In the genomic region with DNA sequence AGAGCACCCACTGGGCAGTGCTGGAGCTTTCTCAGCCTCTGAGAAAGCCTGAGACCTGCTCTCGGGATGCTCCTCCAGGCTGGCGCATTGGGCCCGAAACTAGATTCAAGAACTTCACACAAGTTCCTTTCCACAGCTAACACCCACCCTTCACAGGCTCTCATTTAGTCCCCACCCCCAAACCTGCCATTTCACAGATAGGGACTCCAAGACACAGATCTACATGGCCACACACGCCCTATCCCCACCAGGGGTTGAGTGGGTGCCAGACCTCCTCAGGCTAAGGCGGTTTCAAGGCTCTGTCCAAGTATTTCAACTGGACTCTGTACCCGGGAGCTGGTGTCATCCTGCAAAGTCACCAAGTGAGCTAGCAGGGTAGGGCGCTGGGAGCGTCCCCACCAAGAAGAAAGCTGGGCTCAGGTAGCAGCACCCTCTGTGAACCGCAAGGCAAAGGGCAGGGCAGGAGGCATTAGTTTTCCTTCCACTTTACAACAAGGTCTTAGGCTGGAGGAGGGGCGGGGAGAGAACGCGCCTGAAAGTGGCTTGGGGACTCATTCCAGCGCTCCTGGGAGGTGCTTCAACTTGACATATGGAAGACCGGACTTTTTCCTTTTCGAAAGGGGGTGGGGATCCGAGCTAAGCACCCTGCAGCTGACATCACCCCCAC, we compare ENCODE assay signal across 8 mouse cellular contexts. TPM values are rescaled to one million over a fixed set of nuclear protein-coding genes. Genes with fewer than 3 reads are reported as not detected.
DNase-seq lines count a peak whose midpoint lies in the region; ATAC-seq and TF ChIP-seq lines count a peak whose summit lies in the region.

No protein-coding gene starts in this region.

- H3K9me3 ChIP-seq in MEL (replicated peaks; ENCODE audit: insufficient read depth, low read length): no peaks in the 10 kb centered on the region
- H3K9me3 ChIP-seq in forebrain, embryonic 14.5 days (replicated peaks; ENCODE audit: control insufficient read depth, low read length): no peaks in the 10 kb centered on the region
- H3K9me3 ChIP-seq in kidney, embryonic 14.5 days (ENCODE audit: control insufficient read depth, low read length): no peaks in the 10 kb centered on the region

- ATAC-seq in forebrain, embryonic 14.5 days: no peak
- no peak for ATAC-seq in kidney, embryonic 14.5 days (ENCODE audit: low FRiP score, low TSS enrichment)

- TF ChIP-seq RAD21 in MEL (IDR thresholded peaks at IDR 0.05; ENCODE audit: low read depth, low read length): no peak

- DNase-seq in 416B (ENCODE audit: low read depth) (peak; percentile 39), MEL (ENCODE audit: low read depth, low spot score) (peak; percentile 70)
- peak; percentile 16 for DNase-seq in forebrain, embryonic 14.5 days (ENCODE audit: low spot score)
- peak; percentile 58 for DNase-seq in lung, postnatal 10 days
- peak in 1 of 2 experiments; percentile 34 for DNase-seq in spleen, adult 2 months (ENCODE audit: low read depth in 1 of 2, low spot score in 2 of 2)
- no peak for DNase-seq in testis, postnatal 14 days (ENCODE audit: low spot score)
- no peak for DNase-seq in left cerebral cortex, postnatal 36 days (ENCODE audit: low spot score in 2 of 2)

- H3K36me3 ChIP-seq in MEL (ENCODE audit: control insufficient read depth in 1 of 2, insufficient read depth in 2 of 2, low read length in 2 of 2): peaks cover 0 to 6% of the 10 kb centered on the region in 2 experiments; a peak in 1 of 4 replicates
- H3K36me3 ChIP-seq in forebrain, embryonic 14.5 days (ENCODE audit: control insufficient read depth, insufficient read depth, low read length): no peaks in the 10 kb centered on the region
- no peaks in the 10 kb centered on the region for H3K36me3 ChIP-seq in kidney, embryonic 14.5 days (ENCODE audit: control insufficient read depth, insufficient read depth, low read length)
- no peaks in the 10 kb centered on the region for H3K36me3 ChIP-seq in spleen, adult 2 months (ENCODE audit: control insufficient read depth, insufficient read depth, low read length)

- 0 out of 2 replicates have a peak overlapping the region, but pooled peaks have one; percentile 31 for H3K27ac ChIP-seq in MEL (ENCODE audit: control insufficient read depth, low read depth, low read length)
- no peak overlapping the region for H3K27ac ChIP-seq in forebrain, embryonic 14.5 days (ENCODE audit: low read depth, low read length)
- no peak overlapping the region for H3K27ac ChIP-seq in kidney, embryonic 14.5 days (ENCODE audit: low read depth, low read length)
- peak overlapping the region; percentile 59 for H3K27ac ChIP-seq in spleen, adult 2 months (ENCODE audit: insufficient read depth, low read length)

- peaks cover 0 to 18% of the 10 kb centered on the region in 2 experiments; a peak in 2 of 4 replicates for H3K4me1 ChIP-seq in MEL (ENCODE audit: control insufficient read depth in 1 of 2, insufficient read depth in 2 of 2, low read length in 2 of 2)
- H3K4me1 ChIP-seq in forebrain, embryonic 14.5 days (ENCODE audit: control insufficient read depth, insufficient read depth, low read length): peaks cover 10% of the 10 kb centered on the region
- peaks cover 7% of the 10 kb centered on the region for H3K4me1 ChIP-seq in kidney, embryonic 14.5 days (ENCODE audit: control insufficient read depth, insufficient read depth, low read length)
- peaks cover 20% of the 10 kb centered on the region; the same call in 1 of the 2 replicates for H3K4me1 ChIP-seq in spleen, adult 2 months (ENCODE audit: control insufficient read depth, insufficient read depth, insufficient read length)

- no peak for TF ChIP-seq POLR2A in MEL (IDR thresholded peaks at IDR 0.05; ENCODE audit: control insufficient read depth in 1 of 2, insufficient read depth in 1 of 2, low read depth in 1 of 2, low read length in 2 of 2, poor library complexity in 1 of 2)
- TF ChIP-seq POLR2A in spleen, adult 2 months (IDR thresholded peaks at IDR 0.05; ENCODE audit: low read depth, low read length): no peak

- no peak for TF ChIP-seq CTCF in MEL (IDR thresholded peaks at IDR 0.05 in 2 of 3, conservative IDR thresholded peaks at IDR 0.05 in 1 of 3; ENCODE audit: control insufficient read depth in 1 of 3, insufficient read depth in 1 of 3, low read depth in 2 of 3, low read length in 3 of 3, poor library complexity in 1 of 3, severe bottlenecking in 1 of 3)
- TF ChIP-seq CTCF in spleen, adult 2 months (IDR thresholded peaks at IDR 0.05; ENCODE audit: extremely low read depth, insufficient read depth, insufficient read length, insufficient replicate concordance): no peak

- H3K4me3 ChIP-seq in MEL (ENCODE audit: control insufficient read depth in 1 of 2, insufficient read depth in 1 of 2, low read depth in 2 of 2, low read length in 2 of 2): peak overlapping the region; percentile 93 to 94
- H3K4me3 ChIP-seq in forebrain, embryonic 14.5 days (ENCODE audit: low read depth, low read length): peak overlapping the region; percentile 75
- peak overlapping the region; percentile 81 for H3K4me3 ChIP-seq in kidney, embryonic 14.5 days (ENCODE audit: low read length)
- H3K4me3 ChIP-seq in spleen, adult 2 months (ENCODE audit: extremely low read depth, insufficient read depth, insufficient read length): peak overlapping the region; percentile 96

- TF ChIP-seq EP300 in MEL (IDR thresholded peaks at IDR 0.05; ENCODE audit: low read depth in 1 of 2, low read length in 2 of 2): no peak

- H3K4me2 ChIP-seq in forebrain, embryonic 14.5 days (ENCODE audit: low read length): peak overlapping the region; percentile 94
- peak overlapping the region; percentile 97 for H3K4me2 ChIP-seq in kidney, embryonic 14.5 days (replicated peaks; ENCODE audit: low read depth, low read length)

- 18% methylated on average over 16 of the region's 16 CpGs for WGBS in forebrain, embryonic 14.5 days
- WGBS in kidney, embryonic 14.5 days: 21% methylated on average over 16 of the region's 16 CpGs
- WGBS in spleen, adult 2 months: 4% methylated on average over 16 of the region's 16 CpGs

- peaks cover 6% of the 10 kb centered on the region for H3K79me2 ChIP-seq in MEL (ENCODE audit: control insufficient read depth, insufficient read depth, low read length, poor library complexity)

- intact Hi-C loops in left cerebral cortex, postnatal 36 days (cut with DNase I): no loop called here

- H3K9ac ChIP-seq in MEL (ENCODE audit: control insufficient read depth, low read depth, low read length, poor library complexity, severe bottlenecking): peak overlapping the region; percentile 92
- peak overlapping the region; percentile 83 for H3K9ac ChIP-seq in forebrain, embryonic 14.5 days (ENCODE audit: low read length)
- peak overlapping the region; percentile 74; the same call in 1 of the 2 replicates for H3K9ac ChIP-seq in kidney, embryonic 14.5 days (ENCODE audit: low read depth, low read length)

- H3K27me3 ChIP-seq in MEL (ENCODE audit: control insufficient read depth in 1 of 2, insufficient read depth in 2 of 2, low read length in 2 of 2): peaks cover 0 to 2% of the 10 kb centered on the region in 2 experiments; a peak in 1 of 4 replicates
- H3K27me3 ChIP-seq in forebrain, embryonic 14.5 days (replicated peaks; ENCODE audit: control insufficient read depth, insufficient read depth, low read length): 0 out of 2 replicates have a peak, but pooled peaks cover 3% of the 10 kb centered on the region
- H3K27me3 ChIP-seq in kidney, embryonic 14.5 days (ENCODE audit: control insufficient read depth, insufficient read depth, low read length): no peaks in the 10 kb centered on the region
- H3K27me3 ChIP-seq in spleen, adult 2 months (ENCODE audit: control insufficient read depth, insufficient read depth, low read length): no peaks in the 10 kb centered on the region

TF ChIP-seq in MEL, 35 proteins besides CTCF, POLR2A, EP300 and RAD21:
- no peak for TF ChIP-seq SIN3A (IDR thresholded peaks at IDR 0.05; ENCODE audit: low read length)
- TF ChIP-seq MXI1 (IDR thresholded peaks at IDR 0.05; ENCODE audit: low read depth, low read length): 0 out of 2 replicates have a peak, but pooled peaks have one; percentile 7
TF ChIP-seq in MEL: peak in this region for 1.

RNA-seq across cellular contexts. Expression of a gene that starts 1.0 kb away (rescaled TPM):
- total RNA-seq in MEL (2012; rRNA removed): 18.3 and 18.8 TPM in 2 replicates
- 100 to 1,000 TPM in 1 of 2 experiments, 10 to 100 TPM in 1; 67.2 to 211 TPM for polyA plus RNA-seq in MEL (2012; ENCODE audit: insufficient read depth in 1 of 2, insufficient read length in 2 of 2, low read depth in 1 of 2, low replicate concordance in 2 of 2, missing spikeins in 1 of 2)
- polyA plus RNA-seq in forebrain, embryonic 14.5 days (2014; fragmentation: Nextera tagmentation; extraction: Ambion mirVana): 31.2 and 32.4 TPM in 2 replicates
- polyA plus RNA-seq in kidney, embryonic 14.5 days (2014; fragmentation: Nextera tagmentation; extraction: Ambion mirVana): 42.6 and 64.5 TPM in 2 replicates
- 134 and 163 TPM in 2 replicates for polyA plus RNA-seq in spleen, adult 2 months (2012; rRNA removed)
- 10 to 100 TPM; 24.3 to 32.4 TPM for total RNA-seq in left cerebral cortex, postnatal 36 days (2021)

RNA-seq across cellular contexts. Expression of a gene that starts 17.7 kb away (rescaled TPM):
- 10.4 and 13.6 TPM in 2 replicates for total RNA-seq in MEL (2012; rRNA removed)
- 10 to 100 TPM in 1 of 2 experiments, not detected in 1; 21.1 TPM for polyA plus RNA-seq in MEL (2012; ENCODE audit: insufficient read depth in 1 of 2, insufficient read length in 2 of 2, low read depth in 1 of 2, low replicate concordance in 2 of 2, missing spikeins in 1 of 2)
- 7.1 and 10.4 TPM in 2 replicates for polyA plus RNA-seq in forebrain, embryonic 14.5 days (2014; fragmentation: Nextera tagmentation; extraction: Ambion mirVana)
- polyA plus RNA-seq in kidney, embryonic 14.5 days (2014; fragmentation: Nextera tagmentation; extraction: Ambion mirVana): 10.0 and 18.5 TPM in 2 replicates
- polyA plus RNA-seq in spleen, adult 2 months (2012; rRNA removed): 14.1 and 14.5 TPM in 2 replicates
- total RNA-seq in left cerebral cortex, postnatal 36 days (2021): 10 to 100 TPM in 1 of 2 experiments, 1 to 10 TPM in 1; 8.6 to 15.5 TPM

RNA-seq across cellular contexts. Expression of a gene that starts 31.6 kb away (rescaled TPM):
- total RNA-seq in MEL (2012; rRNA removed): not detected in 2 replicates
- polyA plus RNA-seq in MEL (2012; ENCODE audit: insufficient read depth in 1 of 2, insufficient read length in 2 of 2, low read depth in 1 of 2, low replicate concordance in 2 of 2, missing spikeins in 1 of 2): under 1 TPM in 1 of 2 experiments, not detected in 1; 0.29 TPM
- polyA plus RNA-seq in forebrain, embryonic 14.5 days (2014; fragmentation: Nextera tagmentation; extraction: Ambion mirVana): 0.55 and 0.79 TPM in 2 replicates
- 12.8 and 18.6 TPM in 2 replicates for polyA plus RNA-seq in kidney, embryonic 14.5 days (2014; fragmentation: Nextera tagmentation; extraction: Ambion mirVana)
- polyA plus RNA-seq in spleen, adult 2 months (2012; rRNA removed): 4.2 and 5.3 TPM in 2 replicates
- 1 to 10 TPM; 1.5 to 2.6 TPM for total RNA-seq in left cerebral cortex, postnatal 36 days (2021)

Comparison
In these comparisons a context has a peak if more than half of its experiments do, and no peak if none do; other contexts are left out.
1. DNase-seq: peak in 416B (single experiment), MEL (single experiment), forebrain, embryonic 14.5 days (single experiment) and lung, postnatal 10 days (single experiment); none in testis, postnatal 14 days (single experiment) and left cerebral cortex, postnatal 36 days (0 of 2).
2. H3K27ac ChIP-seq: peak in MEL (single experiment) and spleen, adult 2 months (single experiment); none in forebrain, embryonic 14.5 days (single experiment) and kidney, embryonic 14.5 days (single experiment).
3. Peak in every context shown above with its lines, with median percentiles within 50 percentile points of each other: H3K4me3 ChIP-seq and H3K9ac ChIP-seq.